ENCODE assay signal across 28 mouse cellular contexts in genomic region chr3:55495231-55495630, GRCm38 (mm10). TPM values are rescaled to one million over a fixed set of nuclear protein-coding genes. Genes with fewer than 3 reads are reported as not detected.
"Had no signal": no experiment of that assay in that cellular context is flagged by ENCODE, and none has a peak within 500 bp of the region (broad histone marks: within the 10 kb centered on the region; RNA-seq: fewer than 3 reads in every experiment).

No protein-coding gene starts in this region.

- DNase-seq: kidney, adult 18-20 months; kidney, adult 9 months; kidney, postnatal 14 days; kidney, postnatal 4 days; liver, embryonic 13.5 days; lung, adult 2 months; lung, postnatal 14 days; lung, postnatal 4 days; midbrain, embryonic 14.5 days; right cerebral cortex, postnatal 4 days; thymus, adult 18-20 months; thymus, postnatal 36 days had no signal

- H3K27ac ChIP-seq: liver, embryonic 13.5 days had no signal

- H3K9ac ChIP-seq: liver, embryonic 13.5 days; neural tube, embryonic 13.5 days had no signal

- H3K27me3 ChIP-seq: liver, embryonic 13.5 days; neural tube, embryonic 13.5 days had no signal

- H3K36me3 ChIP-seq: liver, embryonic 13.5 days had no signal

- H3K4me3 ChIP-seq: liver, embryonic 13.5 days; neural tube, embryonic 13.5 days had no signal

- H3K4me2 ChIP-seq: liver, embryonic 13.5 days; midbrain, embryonic 11.5 days; neural tube, embryonic 13.5 days had no signal

- ATAC-seq: inflammation-experienced regulatory T-cells, adult 6 months had no signal

- H3K4me1 ChIP-seq: liver, embryonic 13.5 days had no signal

- H3K9me3 ChIP-seq: liver, embryonic 13.5 days; neural tube, embryonic 13.5 days had no signal

RNA-seq across cellular contexts. Expression of gene Gm21954, which starts 23.2 kb away (rescaled TPM):
- total RNA-seq: layer of hippocampus, adult 18-20 months; layer of hippocampus, postnatal 14 days; left cerebral cortex, adult 18-20 months; left cerebral cortex, postnatal 25 days; liver, adult 2 months; megakaryocyte progenitor cell, adult 5-6 weeks; megakaryocyte-erythroid progenitor cell, adult 5-6 weeks had no signal
- polyA plus RNA-seq: inflammation-experienced regulatory T-cells, adult 6 months; intestine, embryonic 16.5 days; liver, adult 2 months; liver, embryonic 13.5 days; liver, embryonic 16.5 days; lung, adult 2 months; lung, embryonic 16.5 days; midbrain, embryonic 11.5 days; midbrain, embryonic 14.5 days; neural tube, embryonic 13.5 days; stomach, embryonic 16.5 days; testis, adult 2 months; urinary bladder, adult 2 months had no signal
